Mouse (Mus musculus): ENCODE measurements at regions not wholly inside any gene's neighbourhood (a gene's known extent, or its start where the extent isn't known, plus 50 kb on each side); places are given as distances from the start of the nearest gene placed in this dataset.
A peak's percentile ranks its signal among the peaks of the same experiment; 100 is the strongest.

GRCm38 (mm10) chr15:42301956-42302355 is 2167.8 kb downstream of the 9330182O14Rik start:
- DNase-seq (ENCODE audit: low spot score in 2 of 2), result no peak

DNA sequence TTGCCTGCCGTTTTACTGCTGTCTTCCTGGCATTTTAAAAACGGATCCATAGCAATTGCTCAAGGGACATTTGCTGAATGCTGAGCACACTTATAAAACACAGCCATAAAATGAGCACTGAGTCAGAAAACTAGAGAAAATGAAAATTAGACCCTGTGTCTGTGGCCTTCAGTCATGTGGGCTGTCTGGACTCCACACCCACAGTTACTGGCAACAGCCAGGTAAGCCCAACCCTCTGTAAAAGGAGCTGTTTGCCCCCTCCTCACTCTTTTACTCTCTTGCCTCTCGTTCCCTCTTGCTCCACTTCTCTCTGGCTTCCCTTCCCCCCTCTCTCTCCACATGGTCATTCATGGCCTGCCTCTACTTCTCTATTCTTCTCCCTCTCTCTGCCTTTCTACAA is 2169.9 kb downstream of the 9330182O14Rik start:
- DNase-seq (ENCODE audit: low spot score in 2 of 2), result no peak

DNA sequence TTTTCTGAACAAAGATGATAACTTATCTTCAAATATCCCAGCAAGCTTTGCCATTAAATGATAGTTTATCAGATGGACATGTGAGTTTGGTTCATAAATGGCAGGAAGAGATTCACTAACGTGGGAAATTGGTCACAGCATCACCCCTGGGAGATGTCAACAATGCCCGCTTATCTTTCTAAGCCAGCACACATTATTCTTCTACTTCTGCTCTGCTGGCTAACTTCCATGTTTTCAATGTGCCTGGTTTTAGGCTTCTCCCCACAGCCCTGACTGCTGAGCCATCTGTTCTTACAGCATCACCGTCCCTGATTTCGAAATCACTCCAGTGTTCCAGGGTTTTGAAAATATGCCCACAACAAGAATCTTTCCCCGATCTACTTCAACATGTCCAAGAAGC is 2175.4 kb downstream of the 9330182O14Rik start:
- peak; percentile 46 to 58 for DNase-seq (ENCODE audit: low spot score in 2 of 2)

GRCm38 (mm10) chr15:42311166-42311565 is 2177.0 kb downstream of the 9330182O14Rik start:
- no peak for DNase-seq (ENCODE audit: low spot score in 2 of 2)

- no peak for DNase-seq (ENCODE audit: low spot score in 2 of 2)
Measured at GRCm38 (mm10) chr15:42320349-42320748, 2186.2 kb downstream of the 9330182O14Rik start.

DNA sequence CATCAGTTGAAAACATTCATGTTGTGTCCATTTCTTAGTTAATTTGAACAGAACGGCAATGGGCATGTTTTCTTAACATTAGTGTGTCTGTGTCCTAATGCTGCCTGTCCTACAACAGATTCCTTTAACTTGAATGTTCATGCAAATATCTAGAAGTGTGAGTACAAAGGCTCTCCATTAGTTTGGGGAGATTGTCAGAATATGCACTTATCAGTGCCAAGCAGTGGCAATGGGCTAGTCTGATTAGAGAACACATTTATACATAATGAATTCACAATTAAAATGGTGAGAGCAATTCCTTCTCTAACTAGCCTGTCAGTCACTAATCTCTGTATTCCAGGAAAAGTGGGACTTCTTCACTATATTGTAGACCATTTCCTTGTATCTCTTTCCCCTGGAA is 2188.8 kb downstream of the 9330182O14Rik start:
- DNase-seq (ENCODE audit: low spot score in 2 of 2), result no peak

GRCm38 (mm10) chr15:42325221-42325620 is 2191.1 kb downstream of the 9330182O14Rik start:
- DNase-seq (ENCODE audit: low spot score in 2 of 2), result no peak

GRCm38 (mm10) chr15:42328535-42328934 is 2194.4 kb downstream of the 9330182O14Rik start:
- DNase-seq (ENCODE audit: low spot score in 2 of 2), result peak; percentile 17 to 32

DNA sequence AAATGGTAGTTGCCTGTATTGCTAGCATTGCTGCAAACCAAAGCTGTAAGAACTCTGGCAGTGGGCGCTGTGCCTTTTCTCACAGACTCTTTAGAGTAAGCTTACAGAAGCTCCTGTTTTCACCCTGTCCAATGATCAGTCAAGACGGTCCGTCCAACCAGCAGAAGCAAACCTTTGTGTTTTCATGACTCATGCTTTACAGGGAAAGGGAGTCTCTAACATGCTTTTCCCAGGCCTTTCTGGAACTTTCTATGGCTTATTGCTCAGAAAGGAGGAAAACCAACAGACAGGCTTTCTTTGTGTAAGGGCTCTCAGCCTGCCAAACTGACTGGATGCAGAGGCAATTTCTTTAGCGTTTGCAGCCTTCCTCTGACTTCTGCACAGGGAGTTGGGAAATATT is 2195.6 kb downstream of the 9330182O14Rik start:
- peak; percentile 20 to 22 for DNase-seq (ENCODE audit: low spot score in 2 of 2)

GRCm38 (mm10) chr15:42333642-42334041 is 2199.5 kb downstream of the 9330182O14Rik start:
- no peak for DNase-seq (ENCODE audit: low spot score in 2 of 2)

- DNase-seq (ENCODE audit: low spot score in 2 of 2), result no peak
Measured at GRCm38 (mm10) chr15:42346131-42346530, 2212.0 kb downstream of the 9330182O14Rik start.

GRCm38 (mm10) chr15:42361871-42362270 is 2227.7 kb downstream of the 9330182O14Rik start:
- no peak for DNase-seq (ENCODE audit: low spot score in 2 of 2)

GRCm38 (mm10) chr15:42364979-42365378 is 2230.8 kb downstream of the 9330182O14Rik start:
- peak; percentile 5 to 23 for DNase-seq (ENCODE audit: low spot score in 2 of 2)

GRCm38 (mm10) chr15:42366796-42367195 is 2232.6 kb downstream of the 9330182O14Rik start:
- peak in 1 of 2 experiments; percentile 9 for DNase-seq (ENCODE audit: low spot score in 2 of 2)

- no peak for DNase-seq (ENCODE audit: low spot score in 2 of 2)
Measured at GRCm38 (mm10) chr15:42369603-42370002, 2235.4 kb downstream of the 9330182O14Rik start.

- no peak for DNase-seq (ENCODE audit: low spot score in 2 of 2)
Measured at GRCm38 (mm10) chr15:42370044-42370443, 2235.9 kb downstream of the 9330182O14Rik start.

DNA sequence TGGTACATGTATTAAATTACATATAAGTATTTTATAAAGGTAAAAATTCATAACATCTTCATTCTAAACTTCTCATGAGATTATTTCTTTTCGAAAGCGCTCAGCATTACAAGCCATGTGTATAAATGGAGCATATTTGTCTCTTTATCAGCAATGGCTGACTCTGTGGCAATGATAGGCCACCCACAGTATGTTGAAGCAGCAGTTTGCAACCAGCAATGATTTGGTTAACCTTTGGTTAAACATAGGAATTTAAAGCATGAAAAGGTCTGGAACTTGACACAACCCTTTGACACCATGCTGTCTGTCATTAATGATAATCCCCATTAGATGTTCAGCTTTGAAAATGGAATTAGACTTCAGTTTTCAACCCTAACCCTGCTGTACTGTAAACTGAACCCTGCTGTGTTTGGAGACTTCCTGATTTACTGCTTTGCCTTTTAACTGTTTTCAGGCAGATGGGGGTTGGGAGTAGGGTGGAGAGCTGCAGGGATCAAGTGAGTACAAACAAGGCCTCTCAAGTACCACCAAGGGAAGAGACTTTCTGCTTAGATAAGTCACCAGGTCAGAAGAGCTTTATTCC is 2238.6 kb downstream of the 9330182O14Rik start:
- no peak for DNase-seq (ENCODE audit: low spot score in 2 of 2)
